Mouse (Mus musculus) T-helper 1 cell (primary cell): ENCODE results near the gene Chmp3.

Experiments used
- in situ Hi-C: fragments of 300-600 bp; cut with MboI, MseI; formaldehyde crosslinking; loops from one replicate; pipeline ENCODE4 v1.15.1; 2025; ENCODE audit warnings: high pct_unique_total_duplicates

Gene Chmp3

DNA sequence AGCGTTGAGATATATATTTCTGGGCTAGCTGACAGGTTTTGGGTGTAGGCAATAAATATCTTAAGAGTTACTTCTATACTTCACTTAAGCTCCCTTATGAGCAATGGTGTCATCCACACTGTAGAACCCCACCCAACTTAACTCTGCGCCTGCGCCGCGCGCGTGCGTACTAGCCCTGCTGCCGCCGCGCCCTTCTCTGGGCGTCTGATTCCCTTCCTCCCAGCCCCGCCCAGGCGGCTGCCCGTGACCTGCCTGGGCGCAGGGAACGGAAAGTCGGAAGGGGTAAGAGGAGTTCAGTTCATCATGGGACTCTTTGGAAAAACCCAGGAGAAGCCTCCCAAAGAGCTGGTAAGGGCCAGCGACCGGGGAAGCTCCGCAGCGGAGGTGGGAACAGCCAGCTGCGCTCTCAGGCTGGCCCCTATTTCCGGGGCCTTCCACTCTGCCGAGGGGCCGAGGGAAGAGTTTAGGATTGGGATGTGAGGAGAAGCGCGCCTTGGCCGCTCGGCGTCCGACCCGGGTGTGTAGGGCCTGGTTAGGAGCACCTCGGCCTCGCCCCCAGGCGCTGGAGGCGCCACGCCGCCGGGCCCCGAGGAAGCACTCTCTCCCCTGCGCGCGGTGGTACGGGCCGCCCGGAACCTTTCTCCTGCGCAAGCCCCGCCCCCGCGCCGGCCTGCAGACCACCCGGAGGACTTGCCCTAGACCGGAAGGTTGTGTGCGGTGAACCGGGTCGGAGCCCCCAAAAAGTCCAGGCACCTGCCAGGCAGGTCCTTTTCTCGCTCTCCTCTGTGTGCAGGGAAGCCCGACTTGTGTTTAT, at the start of gene Chmp3:
Gene Chmp3 (plus strand): TSS at position 112 of the 814 bp plus-strand sequence.
- in situ Hi-C loops, result no loop called here

DNA sequence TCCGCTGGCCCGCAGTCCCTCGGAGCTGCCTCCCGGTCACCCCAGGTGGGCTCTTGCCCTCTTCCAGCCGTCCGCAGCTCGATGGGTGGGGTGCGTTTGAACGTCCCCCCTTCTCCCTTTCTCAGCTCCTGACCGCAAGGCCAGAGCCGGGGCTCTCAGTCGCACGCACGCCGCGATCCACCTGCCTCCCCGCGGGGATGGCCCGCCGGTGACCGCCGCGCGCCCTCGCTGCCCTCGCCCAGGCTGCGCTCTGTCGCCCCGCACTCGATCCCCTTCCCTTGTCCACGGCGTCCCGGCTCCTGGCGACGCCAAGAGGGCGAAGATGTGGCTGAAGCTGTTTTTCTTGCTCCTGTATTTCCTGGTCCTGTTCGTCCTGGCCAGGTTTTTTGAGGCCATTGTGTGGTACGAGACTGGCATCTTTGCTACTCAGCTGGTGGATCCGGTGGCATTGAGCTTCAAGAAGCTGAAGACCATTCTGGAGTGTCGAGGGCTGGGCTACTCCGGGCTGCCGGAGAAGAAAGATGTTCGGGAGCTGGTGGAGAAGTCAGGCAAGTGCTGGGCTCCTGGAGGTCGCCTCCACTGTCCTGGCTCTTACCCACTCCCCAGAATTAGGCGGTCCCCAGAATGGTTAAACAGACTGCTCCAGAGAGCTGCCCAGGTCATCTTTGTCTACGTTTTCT, 49.1 kb upstream of the Chmp3 start:
- in situ Hi-C loops, result loop anchor here (5.0 kb wide), 1 partner anchor 52 kb away; the partner anchor contains the start of gene Rmnd5a

DNA sequence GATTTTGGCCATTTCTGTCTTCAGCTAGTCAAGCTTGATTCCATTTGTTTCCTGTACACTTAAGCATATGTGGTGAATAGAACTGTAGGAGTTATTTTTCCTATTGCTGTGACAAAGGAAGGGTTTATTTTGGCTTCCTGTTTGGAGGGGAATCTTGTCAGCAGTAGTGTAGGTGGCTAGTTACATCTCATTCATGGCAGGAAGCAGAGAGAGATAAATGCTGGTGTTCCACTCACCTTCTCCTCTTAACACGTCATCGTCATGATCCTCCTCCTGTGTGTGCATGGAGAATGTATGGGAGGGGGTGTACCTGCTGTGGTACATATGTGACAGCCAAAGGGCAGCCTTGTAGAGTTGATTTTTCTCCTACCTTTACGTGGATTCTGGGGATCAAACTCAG, 43.0 kb upstream of the Chmp3 start:
- in situ Hi-C loops, result no loop called here

DNA sequence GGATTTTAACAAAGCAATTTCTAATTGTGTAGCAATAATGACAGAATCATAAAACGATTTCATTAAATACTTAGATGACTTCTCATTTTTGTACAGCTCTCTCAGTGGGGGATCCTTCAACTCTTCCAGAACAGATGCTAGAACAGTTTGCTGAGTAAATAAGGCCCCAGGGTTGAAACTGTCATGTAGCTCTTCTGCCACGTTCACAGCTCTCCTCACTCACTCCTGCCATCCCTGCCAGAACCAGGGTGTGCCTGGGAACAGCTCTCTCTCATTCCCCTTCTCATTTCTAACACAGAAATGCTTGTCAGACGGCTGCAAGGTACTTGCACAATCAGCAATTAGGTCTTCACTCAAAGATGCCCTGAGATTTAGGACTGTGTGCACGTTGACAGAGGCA, 40.6 kb upstream of the Chmp3 start:
- in situ Hi-C loops, result no loop called here

DNA sequence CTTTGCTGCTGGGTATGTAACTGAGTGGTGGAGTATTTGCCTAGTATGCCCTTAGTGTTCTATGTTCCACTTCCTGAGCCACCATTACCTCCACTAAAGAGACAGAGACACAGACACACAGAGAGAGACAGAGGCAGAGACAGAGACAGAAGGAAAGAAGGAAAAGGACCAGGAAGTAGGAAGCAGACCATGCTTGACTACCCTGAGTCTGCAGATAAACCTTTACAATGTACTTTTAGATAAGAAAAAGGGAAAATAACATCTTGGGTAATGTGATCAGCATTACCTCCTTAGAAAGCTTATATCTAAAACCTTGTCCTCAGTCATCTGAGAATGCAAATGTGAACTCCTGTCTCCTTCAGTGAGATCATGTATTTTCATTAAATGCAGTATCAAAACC, 39.9 kb upstream of the Chmp3 start:
- in situ Hi-C loops, result no loop called here

DNA sequence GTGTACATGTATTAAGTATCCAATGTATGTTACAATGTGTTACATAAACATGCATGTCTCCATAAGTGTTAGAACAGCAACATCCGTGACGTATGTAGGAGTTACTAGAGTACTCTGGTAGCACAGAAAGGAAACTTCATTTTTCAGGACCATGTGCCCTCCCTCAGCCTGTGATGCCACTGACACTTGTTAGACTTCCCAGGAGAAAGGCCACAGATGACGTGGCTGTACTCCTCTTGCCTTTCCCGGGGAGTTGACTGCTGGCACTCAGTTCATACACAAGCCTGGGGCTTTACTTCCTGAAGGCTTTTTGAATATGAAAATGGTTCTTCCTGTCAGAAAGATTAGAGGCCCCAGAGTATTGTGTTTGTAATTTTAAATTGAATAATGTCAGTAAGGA, 39.5 kb upstream of the Chmp3 start:
- in situ Hi-C loops, result no loop called here

DNA sequence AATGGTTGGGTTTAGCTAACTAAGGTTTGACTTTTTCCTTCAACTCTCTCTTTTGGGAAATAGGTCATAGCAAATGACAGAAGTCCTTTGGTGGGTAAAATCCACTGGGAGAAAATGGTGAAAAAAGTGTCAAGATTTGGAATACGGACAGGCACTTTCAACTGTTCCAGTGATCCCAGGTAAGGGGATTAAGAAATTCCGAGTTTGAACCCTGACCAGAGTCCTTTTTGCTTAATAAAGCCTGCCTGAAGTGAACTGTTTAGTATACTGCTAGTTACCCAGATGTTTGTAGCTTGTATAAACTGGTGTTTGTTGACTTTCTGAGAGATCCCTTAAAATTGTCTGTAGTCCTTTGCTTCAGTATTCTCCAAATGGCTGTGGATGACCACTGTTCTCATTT, 37.9 kb upstream of the Chmp3 start:
- in situ Hi-C loops, result loop anchor here (5.0 kb wide), 1 partner anchor 67 kb away; no protein-coding TSS in a partner anchor

DNA sequence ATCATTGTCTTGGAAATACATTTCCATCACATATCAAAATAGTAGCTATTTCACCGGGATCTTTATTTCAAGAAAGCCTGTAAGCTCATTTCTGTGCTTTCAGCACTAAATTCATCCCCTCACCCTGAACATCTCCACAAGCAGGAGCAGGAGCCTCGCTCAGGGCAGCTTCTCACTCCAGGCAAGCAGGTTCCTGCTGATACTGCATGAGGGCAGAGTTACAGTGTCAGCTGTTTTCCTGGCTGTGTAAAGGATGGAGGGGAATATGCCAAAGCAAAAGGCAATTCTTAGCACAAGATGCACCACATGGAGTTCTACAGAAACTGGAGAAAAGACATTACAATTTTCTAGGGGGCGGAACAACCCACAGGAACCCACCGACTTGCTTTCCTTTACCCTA, 24.1 kb upstream of the Chmp3 start:
- in situ Hi-C loops, result no loop called here

DNA sequence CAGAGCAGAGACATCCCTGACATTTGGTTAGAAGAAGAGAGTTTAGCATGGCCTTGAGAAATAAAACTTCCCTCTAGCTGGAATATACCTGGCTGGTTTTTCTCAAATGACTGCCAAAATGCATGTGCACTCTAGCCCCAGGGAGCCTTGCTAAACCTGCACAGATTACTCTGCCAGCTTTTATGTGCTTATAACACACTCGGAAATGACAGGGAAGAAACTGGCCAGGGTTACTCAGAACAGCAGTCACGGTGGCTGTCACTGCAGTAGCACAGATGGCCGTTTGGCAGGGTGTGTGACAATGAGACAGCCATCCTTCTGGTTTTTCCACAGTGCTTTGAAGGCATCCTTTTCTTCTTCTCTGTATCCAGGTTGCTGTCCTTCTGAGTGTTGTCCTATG, 18.0 kb upstream of the Chmp3 start:
- in situ Hi-C loops, result no loop called here

DNA sequence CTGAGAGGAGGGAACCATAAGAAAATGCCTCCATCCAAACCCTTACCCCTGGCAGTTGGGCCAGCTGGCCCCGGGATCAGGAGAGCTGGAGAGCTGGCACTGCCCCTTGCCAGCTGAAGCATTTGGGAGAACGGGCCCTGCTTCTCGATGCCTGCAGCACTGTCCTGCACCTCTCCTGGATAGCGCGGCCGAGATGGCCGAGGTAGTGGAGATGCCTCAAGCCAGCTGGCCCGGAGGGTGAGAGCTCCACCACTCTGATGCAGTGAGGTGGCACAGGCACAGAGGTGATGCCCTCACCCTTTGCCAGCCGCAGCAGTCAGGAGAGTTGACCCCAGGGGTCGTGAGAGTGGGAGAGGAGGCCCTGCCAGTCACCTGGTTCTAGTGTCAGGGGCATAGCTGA, 16.5 kb upstream of the Chmp3 start:
- in situ Hi-C loops, result no loop called here

DNA sequence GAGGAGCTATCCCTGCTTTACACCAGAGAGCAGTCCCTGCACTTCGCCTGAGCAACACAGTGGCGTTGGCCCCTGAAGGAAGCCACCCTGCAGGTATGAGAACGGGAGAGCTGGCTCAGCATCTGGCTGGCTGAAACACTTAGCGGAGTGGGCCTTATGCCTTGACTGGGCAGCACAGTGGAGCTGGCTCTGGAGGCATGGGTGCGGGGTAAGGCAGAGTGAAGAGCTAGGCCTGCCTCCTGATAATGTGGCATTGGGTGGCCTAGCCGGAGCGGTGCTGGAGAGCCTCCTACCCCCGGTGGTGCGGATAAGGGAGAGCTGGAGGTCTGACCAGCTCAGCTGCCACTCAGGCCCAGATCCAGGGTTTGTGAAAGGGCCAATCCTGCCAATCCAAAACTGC, 15.8 kb upstream of the Chmp3 start:
- in situ Hi-C loops, result no loop called here

DNA sequence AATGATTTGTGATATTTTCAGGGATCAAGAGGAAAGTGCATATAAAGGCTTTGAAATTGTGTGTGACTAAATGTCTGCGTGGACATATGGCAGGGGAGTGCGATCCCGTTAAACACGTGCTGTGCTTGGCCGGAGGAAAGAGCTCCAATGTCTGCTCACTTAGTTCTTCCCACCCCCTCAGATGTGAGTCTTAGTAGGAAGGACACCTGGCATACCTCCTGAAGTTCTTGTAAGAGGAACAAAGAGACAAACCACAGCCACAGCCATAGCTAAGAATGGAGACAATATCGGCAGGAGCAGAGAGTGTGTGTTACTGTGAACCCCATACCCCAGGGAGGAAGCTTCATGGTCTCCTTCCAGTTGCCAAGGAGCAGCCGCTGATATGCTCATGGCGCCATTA, 13.4 kb upstream of the Chmp3 start:
- in situ Hi-C loops, result no loop called here

DNA sequence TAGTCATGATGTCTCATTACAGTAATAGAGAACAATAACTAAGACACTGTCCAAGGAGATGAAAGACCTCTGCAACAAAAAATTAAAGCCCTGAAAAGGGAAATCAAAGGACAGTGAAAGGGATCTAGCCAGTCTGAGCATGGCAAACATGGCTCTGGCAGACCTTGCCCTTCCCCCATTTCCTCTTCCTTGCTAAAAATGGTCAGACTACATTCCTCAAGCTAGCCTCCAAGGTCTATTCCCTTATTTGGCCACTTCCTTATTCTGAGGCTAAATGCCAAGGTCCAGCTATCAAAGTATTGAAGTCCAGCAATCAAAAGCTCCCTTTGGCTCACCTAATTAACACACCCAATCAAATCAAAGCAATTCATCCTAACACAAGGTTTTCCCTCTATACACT, 6.3 kb upstream of the Chmp3 start:
- in situ Hi-C loops, result no loop called here

DNA sequence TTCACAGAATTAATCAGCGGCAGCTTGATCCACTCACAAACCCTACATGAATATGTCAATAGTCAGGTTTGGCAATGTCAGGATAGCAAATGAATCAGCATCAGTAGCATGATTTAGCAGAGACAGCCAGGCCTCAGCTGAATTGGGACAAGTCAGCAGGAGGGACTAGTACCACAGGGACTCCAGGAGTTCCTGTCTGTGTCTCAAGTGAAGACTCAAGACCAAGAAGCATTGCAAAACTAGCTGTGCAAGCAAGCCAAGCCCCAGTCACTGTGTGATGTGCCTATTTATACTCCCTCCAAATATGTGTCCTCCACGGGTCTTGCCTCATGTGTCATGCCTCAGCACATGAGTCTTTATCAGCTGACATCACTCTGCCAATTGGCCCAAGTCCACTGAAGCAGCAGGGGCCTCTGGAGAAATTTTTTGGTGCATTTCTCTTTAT, 11.9 kb downstream of the Chmp3 start:
- in situ Hi-C loops, result no loop called here

DNA sequence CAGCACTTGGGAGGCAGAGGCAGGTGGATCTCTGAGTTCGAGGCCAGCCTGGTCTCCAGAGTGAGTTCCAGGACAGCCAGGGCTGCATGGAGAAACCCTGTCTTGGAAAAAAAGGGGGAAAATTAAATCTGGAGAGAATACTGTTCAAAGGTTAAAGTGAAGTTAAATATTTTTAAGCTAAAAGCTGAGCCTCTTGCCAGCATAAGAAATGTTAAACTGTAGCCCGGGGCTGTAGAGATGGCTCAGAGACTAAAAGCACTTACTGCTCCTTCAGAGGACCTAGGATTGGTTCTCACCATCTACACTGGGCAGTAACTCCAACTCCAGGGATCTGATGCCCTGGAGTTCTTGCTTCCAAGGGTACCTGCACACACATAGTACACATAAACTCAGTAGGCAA, 13.2 kb downstream of the Chmp3 start:
- in situ Hi-C loops, result no loop called here

DNA sequence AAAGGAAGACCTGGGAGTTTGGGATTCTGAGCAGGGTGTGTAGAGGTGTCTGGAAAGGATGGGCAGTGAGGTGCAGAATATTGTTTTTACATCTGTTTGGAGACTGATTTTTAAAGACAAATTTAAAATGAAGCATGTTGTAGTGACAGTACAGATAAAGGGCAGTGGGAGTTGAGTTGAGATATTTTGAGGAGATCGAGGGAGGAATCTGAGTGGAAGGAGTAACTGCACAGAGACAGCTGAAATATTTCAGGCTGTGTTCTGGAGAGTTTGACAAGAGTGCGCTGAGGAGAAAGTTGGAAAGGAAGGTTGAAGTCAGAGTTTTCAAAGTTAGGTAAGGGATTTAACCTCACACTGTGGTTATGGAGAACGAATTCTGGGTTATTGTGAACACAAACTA, 25.0 kb downstream of the Chmp3 start:
- in situ Hi-C loops, result no loop called here

DNA sequence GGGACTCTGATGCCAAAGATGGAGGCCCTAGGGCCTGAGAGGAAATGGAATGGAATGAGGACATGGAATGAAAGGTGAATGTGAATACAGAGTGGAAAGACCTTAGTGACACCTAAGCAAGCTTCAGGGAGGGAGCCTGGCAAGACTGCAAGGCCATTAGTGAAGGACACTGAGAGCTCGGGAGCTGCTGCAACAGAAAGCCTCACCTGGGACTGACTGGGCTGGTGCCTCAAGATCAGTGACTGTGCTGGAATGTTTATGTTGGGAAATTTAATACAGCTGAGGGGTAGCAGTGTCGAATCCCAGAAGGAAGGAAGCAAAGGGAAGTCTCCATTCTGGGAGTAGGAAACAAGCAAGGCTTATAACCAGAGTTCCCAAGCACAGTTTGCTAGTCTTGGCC, 25.4 kb downstream of the Chmp3 start:
- in situ Hi-C loops, result no loop called here

DNA sequence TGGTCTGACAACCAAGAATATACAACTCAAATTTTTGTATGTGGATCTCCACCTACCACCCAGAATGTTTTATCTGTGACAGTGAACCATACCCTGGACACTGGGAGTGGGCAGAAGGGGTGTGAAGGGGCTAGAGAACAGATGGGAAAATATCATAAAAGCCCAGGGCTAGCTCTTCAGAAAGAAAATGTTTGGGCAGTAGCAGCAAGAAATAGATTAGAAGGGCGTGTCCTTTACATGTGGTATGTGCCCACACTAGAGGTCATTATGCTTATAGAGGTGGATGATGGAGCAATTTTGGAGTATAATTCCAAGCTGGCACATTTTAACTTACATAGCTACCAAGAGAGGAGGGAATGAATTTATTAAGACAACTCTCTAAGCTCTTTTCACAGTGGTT, 31.8 kb downstream of the Chmp3 start:
- in situ Hi-C loops, result no loop called here

DNA sequence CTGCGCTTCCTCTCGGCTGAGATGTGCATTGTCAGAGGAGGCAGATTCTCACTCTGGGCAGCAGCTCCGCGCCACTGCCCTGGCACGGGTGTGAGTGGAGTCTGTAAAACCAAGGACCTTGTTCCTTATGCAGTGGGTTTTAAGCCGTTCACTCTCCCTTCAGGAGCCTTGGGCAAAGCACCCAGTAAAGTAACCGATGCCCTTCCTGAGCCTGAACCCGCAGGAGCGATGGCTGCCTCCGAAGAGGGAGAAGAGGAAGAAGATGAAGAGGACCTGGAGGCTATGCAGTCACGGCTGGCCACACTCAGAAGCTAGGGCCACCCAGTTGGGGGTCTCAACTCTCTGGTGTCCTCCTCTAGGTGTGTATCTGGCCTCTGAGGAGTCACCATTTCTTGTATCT, 35.9 kb downstream of the Chmp3 start:
- in situ Hi-C loops, result no loop called here

DNA sequence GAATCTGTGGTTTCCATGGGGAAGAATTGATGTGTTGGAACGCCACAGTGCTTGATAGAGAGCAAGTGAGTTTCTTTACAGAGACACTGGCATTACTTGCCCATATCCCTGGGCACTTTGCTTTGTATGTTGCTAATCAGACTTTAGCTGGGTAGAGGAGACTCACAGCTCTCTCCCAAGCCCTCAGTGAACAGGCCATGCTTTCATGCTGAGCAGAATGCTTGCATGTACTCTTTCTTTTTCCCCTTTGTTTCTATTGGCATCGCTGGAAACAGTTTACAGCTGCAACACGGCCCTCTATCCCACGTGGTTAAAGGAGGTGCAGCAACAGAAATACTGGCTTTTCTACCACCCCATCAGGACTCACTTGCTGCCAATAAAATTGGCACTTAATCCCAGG, 39.6 kb downstream of the Chmp3 start:
- in situ Hi-C loops, result no loop called here

DNA sequence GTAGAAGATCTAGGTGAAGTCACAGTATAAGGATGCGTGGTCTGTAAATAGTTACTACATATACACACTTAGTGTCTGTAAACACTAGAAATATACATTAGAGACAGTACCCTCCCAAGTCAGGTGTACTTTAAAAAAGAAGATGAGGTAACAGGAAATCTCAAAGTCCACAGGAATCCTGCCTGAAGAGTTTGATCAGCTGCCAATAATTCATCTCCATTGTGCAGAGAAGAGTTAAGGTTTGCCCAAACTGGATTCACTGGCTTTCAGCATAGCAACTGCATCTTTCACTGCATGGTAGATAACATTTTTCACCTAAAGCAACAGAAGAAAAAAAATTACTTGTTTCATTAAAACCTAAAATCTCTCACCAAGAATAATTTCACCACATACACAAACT, 45.8 kb downstream of the Chmp3 start:
- in situ Hi-C loops, result no loop called here

DNA sequence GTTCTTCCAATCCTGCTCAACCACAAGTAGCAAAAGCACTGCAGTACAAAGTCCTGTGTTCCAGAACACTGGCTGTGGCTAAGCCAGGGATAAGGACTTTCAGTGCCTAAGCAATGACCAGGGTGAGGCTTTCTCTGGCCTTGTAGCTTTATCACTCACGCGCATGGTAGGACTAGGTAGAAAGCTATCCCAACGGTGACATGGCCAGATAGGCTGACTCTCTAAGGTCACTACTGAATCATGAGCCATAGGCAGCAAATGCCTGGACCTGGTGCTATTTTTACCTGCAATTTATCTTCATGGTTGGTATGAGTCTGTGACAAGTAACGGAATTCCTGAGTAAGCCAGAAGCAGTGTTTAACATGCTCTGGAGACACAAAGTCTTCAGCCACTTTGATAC, 46.6 kb downstream of the Chmp3 start:
- in situ Hi-C loops, result loop anchor here (10.0 kb wide), 1 partner anchor 735 kb away; no protein-coding TSS in a partner anchor

DNA sequence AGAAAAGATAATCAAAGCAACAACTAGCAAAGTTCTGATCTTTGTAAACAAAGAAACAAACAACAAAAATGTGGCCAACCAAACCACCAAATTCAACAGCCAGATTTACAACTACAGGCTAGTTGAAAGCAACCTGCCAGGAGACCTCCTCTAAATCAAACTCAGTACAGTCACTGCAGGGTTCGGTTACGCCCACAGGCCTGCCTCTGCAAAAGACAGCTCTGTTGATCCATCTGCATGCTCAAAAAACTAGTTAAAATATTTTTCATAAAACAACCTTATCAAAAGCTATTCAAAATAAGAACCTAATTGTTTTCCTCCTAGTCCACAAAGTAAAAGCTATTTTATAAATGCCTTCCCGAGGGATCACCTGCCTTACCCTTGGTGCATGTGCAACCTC, 64.2 kb downstream of the Chmp3 start:
- in situ Hi-C loops, result no loop called here
